Mouse (Mus musculus): Measurements from ENCODE around the gene Setd3. TPM values are rescaled to one million over a fixed set of nuclear protein-coding genes. Genes with fewer than 3 reads are reported as not detected.

Gene Setd3
- total RNA-seq, 2 experiments from 2014 or later: 178 to 186 TPM

- no peak for DNase-seq (ENCODE audit: low spot score in 2 of 2)
Measured at GRCm38 (mm10) chr12:108204978-108205377, 25.9 kb upstream of the Setd3 start.

DNA sequence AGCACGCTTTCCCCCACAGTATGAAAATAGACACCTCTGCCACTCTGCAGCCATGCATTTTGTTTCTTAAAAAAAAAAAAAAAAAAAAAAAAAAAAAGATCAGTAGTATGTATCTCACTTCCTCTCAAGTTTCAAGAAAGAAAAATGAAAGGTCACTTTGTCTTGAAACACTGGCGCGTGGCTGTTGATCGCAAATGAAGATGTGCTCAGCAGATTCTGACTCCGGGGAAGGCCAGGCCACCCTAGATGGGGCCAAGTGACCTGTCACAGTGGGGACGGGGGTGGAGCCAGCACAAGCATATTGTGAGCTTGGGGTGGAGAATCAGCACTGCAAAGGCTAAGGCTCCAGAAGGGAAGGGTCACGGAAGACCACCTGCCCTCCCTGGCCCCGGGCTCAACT lies 24.8 kb upstream of the Setd3 start:
- DNase-seq (ENCODE audit: low spot score in 2 of 2): no peak

- no peak for DNase-seq (ENCODE audit: low spot score in 2 of 2)
Measured at GRCm38 (mm10) chr12:108200094-108200493, 21.0 kb upstream of the Setd3 start.

GRCm38 (mm10) chr12:108198447-108198846 lies 19.3 kb upstream of the Setd3 start:
- DNase-seq (ENCODE audit: low spot score in 2 of 2): no peak

- no peak for DNase-seq (ENCODE audit: low spot score in 2 of 2)
Measured at GRCm38 (mm10) chr12:108195761-108196160, 16.6 kb upstream of the Setd3 start.

DNA sequence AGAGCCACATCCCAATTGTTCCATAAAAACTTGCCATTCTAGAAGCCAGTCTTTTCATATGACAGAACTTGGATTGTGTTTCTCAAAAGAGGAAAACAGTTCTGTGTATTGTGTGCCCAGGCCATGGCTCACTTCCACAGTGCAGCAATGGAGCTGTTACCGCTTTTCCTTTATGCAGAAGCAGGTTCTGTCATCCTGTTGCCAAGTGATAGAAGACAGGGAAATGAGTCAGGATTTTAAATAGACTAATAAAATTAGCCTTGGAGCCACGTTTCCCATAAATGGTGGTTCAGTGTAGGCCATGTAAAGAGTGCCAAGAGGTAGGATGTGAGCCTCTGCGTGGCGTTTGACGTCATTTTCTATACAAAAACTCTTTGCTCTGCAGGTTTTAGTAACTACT lies 14.8 kb upstream of the Setd3 start:
- peak in 1 of 2 experiments; percentile 4 for DNase-seq (ENCODE audit: low spot score in 2 of 2)

- no peak for DNase-seq (ENCODE audit: low spot score in 2 of 2)
Measured at GRCm38 (mm10) chr12:108187541-108188091, 8.5 kb upstream of the Setd3 start.

GRCm38 (mm10) chr12:108181716-108182115 lies 2.6 kb upstream of the Setd3 start:
- no peak for DNase-seq (ENCODE audit: low spot score in 2 of 2)

DNA sequence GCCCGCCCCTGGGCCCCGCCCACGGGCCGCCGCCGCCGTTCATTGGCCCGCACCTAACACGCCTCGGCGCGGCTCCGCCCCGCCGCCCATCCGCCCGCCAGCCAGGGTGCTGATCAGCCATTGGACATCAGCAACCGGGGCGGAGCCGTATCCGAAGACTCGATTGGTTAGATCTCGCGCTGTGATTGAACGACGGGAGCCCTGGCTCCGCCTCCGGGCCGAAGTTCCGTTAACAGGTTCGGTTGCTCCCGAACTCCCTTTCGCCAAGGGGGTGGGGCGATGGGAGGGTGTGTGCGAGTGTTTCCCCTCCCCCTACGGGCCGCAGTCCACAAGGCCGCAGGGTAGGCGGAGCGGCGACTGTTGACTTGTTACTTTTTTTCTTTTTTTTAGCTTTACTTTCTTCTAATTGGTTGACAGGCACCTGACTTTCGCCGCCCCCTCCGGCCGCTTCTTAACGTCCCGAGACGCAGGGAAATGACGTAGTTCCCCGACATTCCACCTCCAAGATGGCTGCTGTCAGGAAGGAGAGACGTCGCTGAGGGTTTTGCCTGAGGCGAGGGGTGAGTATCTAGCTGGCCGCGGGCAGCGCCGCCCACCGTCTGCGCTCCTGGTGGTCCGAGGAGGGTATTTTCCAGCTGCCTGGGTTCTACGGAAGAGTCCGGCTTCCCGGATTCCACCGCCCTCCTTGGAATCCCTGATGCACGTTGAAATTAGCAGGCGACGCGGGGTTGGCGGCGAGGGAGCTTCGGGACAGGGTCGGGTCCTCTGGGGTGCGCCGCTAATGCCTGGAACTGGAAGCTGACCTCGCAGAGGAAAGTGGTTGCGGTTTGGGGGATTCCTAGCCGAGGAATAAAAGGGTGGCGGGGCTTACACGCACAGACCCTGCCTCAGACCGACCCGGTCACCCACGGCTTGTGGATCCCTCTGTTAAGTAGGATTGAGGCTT lies 480 bp upstream of the Setd3 start, which contains the start of gene Ccnk:
Ccnk (plus strand) TSS at position 259 of the 946 bp plus-strand sequence.
- peak; percentile 96 to 99 for DNase-seq (ENCODE audit: low spot score in 2 of 2)

DNA sequence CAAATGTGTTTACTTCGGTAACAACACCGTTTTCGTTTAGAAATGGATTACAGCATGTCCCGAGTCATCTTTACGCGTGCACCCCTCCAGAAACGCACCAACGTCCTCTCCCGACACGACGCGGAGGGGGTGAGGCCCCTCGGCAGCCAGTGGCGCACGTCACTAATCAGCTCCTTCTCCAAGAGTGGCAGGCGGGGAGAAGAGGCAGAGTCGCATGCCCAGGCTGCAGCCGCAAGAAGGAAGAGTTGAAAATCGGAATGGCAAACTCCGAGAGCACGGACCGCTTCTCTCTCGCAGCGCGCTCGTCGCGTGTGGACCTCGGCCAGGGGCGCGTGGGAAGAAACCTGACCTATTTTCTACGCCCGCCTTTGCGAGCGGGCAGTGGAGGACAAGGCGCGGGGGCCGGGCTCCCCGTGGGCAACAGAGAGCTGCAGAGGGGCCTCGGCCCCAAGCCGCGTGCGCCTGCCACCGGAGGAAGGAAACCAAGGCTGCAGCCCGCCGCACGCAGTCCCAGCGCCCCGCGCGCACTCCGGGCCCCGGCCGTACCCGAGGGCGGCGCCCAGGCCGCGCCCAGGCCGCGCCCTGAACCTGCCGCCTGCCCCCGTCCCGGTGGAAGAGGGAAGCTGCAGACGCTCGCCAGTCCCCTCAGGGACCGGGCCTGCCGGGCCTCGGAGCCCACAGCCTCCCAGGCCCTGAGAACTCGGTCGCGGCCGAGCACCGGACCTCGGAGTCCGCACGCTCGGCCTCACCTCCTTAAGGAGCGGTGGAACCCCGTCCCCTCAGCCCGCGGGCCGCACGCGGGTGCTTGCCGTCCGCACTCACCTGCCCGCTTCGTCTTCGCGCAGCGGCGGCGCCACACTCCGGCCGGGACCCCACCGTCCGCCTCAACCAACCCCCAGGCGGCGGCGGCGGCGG lies 526 bp downstream of the Setd3 start:
- DNase-seq (ENCODE audit: low spot score in 2 of 2): peak; percentile 63 to 78

DNA sequence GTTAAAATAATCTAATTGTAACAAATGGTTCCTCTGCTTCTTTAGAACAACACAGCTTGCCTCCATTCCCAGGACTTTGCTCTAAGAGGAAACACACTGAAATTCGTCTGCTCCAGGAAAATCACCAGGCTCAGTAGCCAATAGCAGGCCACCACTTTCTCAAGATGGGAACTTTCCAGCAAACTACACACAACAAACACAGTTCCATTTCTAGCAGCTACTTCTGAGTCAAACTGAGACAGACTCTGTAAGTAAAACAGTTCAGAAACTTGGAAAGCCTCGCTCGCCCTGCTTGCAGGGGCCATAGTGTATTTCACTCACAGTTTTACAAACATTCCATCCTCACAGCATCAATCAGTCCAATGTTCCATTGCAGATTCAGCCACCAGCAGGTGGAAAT lies 2.7 kb downstream of the Setd3 start:
- DNase-seq (ENCODE audit: low spot score in 2 of 2): no peak

GRCm38 (mm10) chr12:108174606-108175505 lies 4.3 kb downstream of the Setd3 start:
- DNase-seq (ENCODE audit: low spot score in 2 of 2): no peak

DNA sequence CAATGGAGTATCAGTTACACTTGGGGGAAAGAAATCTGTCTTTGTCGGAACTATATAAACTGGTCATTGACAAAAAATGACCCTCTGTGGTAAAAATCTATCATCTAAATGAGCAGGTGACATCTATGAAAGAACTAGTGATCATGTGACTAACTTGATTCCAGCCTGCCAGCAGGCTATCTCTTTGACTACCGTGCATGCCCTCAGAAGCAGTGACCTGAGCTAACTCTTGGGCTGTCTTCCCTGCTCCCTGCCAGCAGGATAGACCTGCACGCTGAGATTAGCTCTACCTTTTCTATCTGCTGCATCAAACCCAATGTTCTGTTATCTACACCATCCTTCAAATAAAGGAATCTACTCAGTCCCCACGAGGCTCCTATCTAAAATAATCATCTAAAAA lies 6.5 kb downstream of the Setd3 start:
- DNase-seq (ENCODE audit: low spot score in 2 of 2): no peak

GRCm38 (mm10) chr12:108171336-108171735 lies 7.8 kb downstream of the Setd3 start:
- no peak for DNase-seq (ENCODE audit: low spot score in 2 of 2)

DNA sequence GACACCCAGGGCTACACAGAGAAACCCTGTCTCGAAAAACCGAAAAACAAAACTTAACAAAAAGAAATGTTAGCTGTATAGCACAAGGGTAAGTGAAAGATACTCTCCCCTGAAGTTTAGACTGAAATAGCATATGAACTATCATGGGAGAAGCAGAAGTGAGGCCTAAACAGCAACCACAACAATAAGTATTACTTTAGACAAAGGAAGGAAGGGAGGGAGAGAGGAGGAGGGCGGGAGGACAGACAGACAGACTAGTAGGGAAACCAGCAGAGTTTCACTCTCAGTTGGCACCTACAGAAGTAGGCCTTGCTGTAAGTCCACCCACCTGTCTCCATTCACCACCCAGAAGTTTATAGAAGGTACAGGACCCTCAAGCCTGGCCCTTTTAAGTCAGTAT lies 8.6 kb downstream of the Setd3 start:
- DNase-seq (ENCODE audit: low spot score in 2 of 2): no peak

DNA sequence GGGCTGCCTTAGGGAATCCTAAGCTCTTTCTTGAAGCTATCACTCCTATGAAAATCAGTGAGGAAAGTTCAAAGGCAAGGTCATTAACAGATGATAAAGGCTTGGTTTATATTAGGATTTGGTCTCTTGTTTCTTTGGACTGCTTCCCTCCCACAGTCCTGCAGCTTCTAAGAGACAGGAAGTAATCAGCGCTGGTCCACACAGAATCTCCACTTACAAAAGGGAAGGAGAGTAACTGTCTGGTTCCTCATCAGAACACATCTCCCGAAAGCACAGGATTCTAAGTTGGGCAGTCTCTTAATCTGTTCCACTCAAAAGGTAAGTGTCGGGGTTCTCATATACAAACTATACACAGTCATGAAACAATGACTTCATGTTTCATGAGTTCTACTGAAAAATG lies 10.2 kb downstream of the Setd3 start:
- no peak for DNase-seq (ENCODE audit: low spot score in 2 of 2)

GRCm38 (mm10) chr12:108163706-108164105 lies 15.4 kb downstream of the Setd3 start:
- DNase-seq (ENCODE audit: low spot score in 2 of 2): no peak

GRCm38 (mm10) chr12:108162036-108162435 lies 17.1 kb downstream of the Setd3 start:
- peak in 1 of 2 experiments; percentile 22 for DNase-seq (ENCODE audit: low spot score in 2 of 2)

- DNase-seq (ENCODE audit: low spot score in 2 of 2): no peak
Measured at GRCm38 (mm10) chr12:108159863-108160262, 19.3 kb downstream of the Setd3 start.

DNA sequence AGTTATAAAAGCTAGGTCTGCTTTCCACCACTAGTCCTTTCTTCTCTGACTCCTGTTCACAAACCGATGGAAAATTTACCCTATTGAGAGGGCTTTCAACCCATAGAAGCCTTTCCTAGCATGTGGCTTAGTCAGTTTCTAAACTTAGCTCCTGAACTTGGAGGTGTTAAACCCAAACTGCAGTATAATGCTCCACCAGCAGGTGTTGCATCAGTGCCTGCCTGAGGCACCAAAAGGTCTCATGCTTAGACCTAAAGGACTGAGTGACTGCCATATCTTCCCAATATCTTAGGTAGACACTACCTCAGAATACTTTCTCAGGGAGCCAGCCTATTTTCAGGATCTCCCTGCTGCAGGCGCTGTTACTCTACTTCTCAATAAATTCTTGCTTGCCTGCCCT lies 26.4 kb downstream of the Setd3 start:
- no peak for DNase-seq (ENCODE audit: low spot score in 2 of 2)

Measured in left cerebral cortex, adult 18-20 months (tissue).